Mouse (Mus musculus) lung, embryonic 16.5 days (tissue): ENCODE measurements around the gene Efcab11. TPM values are rescaled to one million over a fixed set of nuclear protein-coding genes. Genes with fewer than 3 reads are reported as not detected.

Experiments
- ATAC-seq: fragments of 200-750 bp; cut with Nextera tagmentation; 2 replicates; pipeline ENCODE4 v1.8.0; 2017; ENCODE audit warnings: low read depth, mild to moderate bottlenecking, moderate library complexity
- H3K27ac ChIP-seq: fragments of 300-500 bp; sonication (generic); 2 replicates; pipeline ENCODE4 v1.5.1; 2014; ENCODE audit warnings: mild to moderate bottlenecking, control low read depth, low read length
- H3K27me3 ChIP-seq: fragments of 300-500 bp; sonication (generic); 2 replicates; pipeline ENCODE4 v1.6.1; 2014; ENCODE audit warnings: low read depth, low read length, mixed read lengths; ENCODE audit not compliant: control insufficient read depth, insufficient read depth
- H3K36me3 ChIP-seq: fragments of 300-500 bp; sonication (generic); 2 replicates; pipeline ENCODE4 v1.6.1; 2014; ENCODE audit warnings: low read length; ENCODE audit not compliant: control insufficient read depth, insufficient read depth
- H3K4me1 ChIP-seq: fragments of 300-500 bp; sonication (generic); replicated peaks from 2 replicates; pipeline ENCODE4 v1.6.1; 2014; ENCODE audit warnings: low read length, mixed read lengths; ENCODE audit not compliant: control insufficient read depth, insufficient read depth
- H3K4me2 ChIP-seq: fragments of 300-500 bp; sonication (generic); 2 replicates; pipeline ENCODE4 v1.6.1; 2014; ENCODE audit warnings: low read depth, low read length, control low read depth
- H3K4me3 ChIP-seq: fragments of 300-500 bp; sonication (generic); 2 replicates; pipeline ENCODE4 v1.5.1; 2014; ENCODE audit warnings: mild to moderate bottlenecking, low read length, control low read depth
- H3K9ac ChIP-seq: fragments of 300-500 bp; sonication (generic); 2 replicates; pipeline ENCODE4 v1.6.1; 2014; ENCODE audit warnings: low read length, control low read depth
- H3K9me3 ChIP-seq: fragments of 300-500 bp; sonication (generic); 2 replicates; pipeline ENCODE4 v1.6.1; 2016; ENCODE audit warnings: low read length; ENCODE audit not compliant: control insufficient read depth
- WGBS: fragments of 180-500 bp; shearing (Covaris S2); extraction: QIAGEN DNeasy Blood & Tissue Kit; methylation state at CpG from one replicate; pipeline ENCODE4 v1.1.7; 2014; 5-methylcytosine and 5-hydroxymethylcytosine counted together
- polyA plus RNA-seq: library from polyadenylated mRNA; unstranded; fragments of >200 nt; fragmentation: Nextera tagmentation; extraction: Ambion mirVana; gene quantifications from 2 replicates; pipeline ENCODE4 v1.2.1, GENCODE M21; 2015

The Efcab11 gene
- polyA plus RNA-seq, 1 experiment from 2014 or later = 19.4 TPM

DNA sequence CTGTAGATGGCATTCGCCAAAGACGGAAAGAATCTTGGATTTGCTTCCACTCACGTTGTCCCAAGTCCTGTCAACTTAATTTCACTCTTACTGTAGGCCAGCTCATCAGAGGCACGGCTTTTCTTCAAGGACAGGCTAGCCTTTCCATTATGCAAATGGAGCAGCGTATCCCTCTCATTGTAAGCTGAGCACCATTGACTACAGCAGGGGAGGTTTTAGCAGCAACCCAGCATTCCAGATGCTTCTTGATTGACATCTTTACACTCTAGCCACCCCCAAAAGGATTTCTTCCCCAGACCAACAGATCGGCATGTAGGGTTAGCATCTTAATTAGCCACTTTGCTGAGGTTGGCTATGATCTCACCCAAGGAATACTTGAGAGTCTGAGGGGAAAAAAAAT is 231.8 kb downstream of the Efcab11 start:
- H3K4me1 ChIP-seq = no peaks in the 10 kb centered on the region
- no peak for ATAC-seq
- no peak overlapping the region for H3K4me3 ChIP-seq
- H3K36me3 ChIP-seq = no peaks in the 10 kb centered on the region
- H3K4me2 ChIP-seq = no peak overlapping the region
- H3K27me3 ChIP-seq = no peaks in the 10 kb centered on the region
- no peak overlapping the region for H3K9ac ChIP-seq
- 65% methylated on average over 6 of the region's 6 CpGs for WGBS
- H3K27ac ChIP-seq = no peak overlapping the region
- no peaks in the 10 kb centered on the region for H3K9me3 ChIP-seq

DNA sequence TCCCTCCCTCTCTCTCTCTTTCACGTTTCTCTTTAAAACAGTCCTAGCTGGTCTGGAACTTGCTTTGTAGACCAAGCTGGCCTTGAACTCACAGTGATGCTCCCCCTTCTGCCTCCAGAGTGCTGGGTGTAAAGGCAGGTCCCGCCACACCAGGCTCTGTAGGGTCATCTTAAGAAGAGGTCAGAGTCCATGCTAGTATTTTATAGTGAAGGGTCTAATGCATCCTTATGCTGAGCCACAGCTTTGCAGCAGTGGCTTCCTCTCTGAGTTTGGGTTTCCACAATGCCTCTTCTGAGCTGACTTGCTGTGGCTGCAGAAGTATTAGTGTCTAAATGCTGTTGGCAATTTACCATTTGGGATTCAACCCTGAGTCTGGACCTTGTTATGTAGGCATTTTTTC is 234.5 kb downstream of the Efcab11 start:
- no peak for ATAC-seq

DNA sequence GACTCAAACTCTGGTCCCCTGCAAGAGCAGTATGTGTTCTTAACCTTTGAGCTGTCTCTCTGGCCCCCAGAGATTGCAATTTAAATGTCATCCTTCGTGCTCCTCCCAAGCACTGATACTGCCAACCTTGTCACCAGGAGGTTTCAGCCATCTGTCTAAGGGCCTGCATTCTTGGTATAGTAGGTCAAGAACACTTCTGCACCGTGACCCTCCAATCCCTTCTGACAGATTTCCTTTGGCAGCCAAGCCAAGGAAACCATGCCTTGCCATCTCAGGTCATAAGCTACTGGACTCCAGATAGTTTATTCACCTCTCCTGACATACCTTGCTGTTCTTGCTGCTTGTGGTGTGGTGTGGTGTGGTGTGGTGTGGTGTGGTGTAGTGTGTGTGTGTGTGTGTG is 235.5 kb downstream of the Efcab11 start:
- H3K4me2 ChIP-seq = no peak overlapping the region
- no peak overlapping the region for H3K27ac ChIP-seq
- H3K27me3 ChIP-seq = no peaks in the 10 kb centered on the region
- H3K9ac ChIP-seq = no peak overlapping the region
- H3K36me3 ChIP-seq = no peaks in the 10 kb centered on the region
- H3K4me1 ChIP-seq = no peaks in the 10 kb centered on the region
- H3K9me3 ChIP-seq = peaks cover 12% of the 10 kb centered on the region
- H3K4me3 ChIP-seq = no peak overlapping the region
- 66% methylated on average over 2 of the region's 2 CpGs for WGBS
- no peak for ATAC-seq

More for the DNA sequence above, 234.5 kb downstream of the Efcab11 start:
- Histone ChIP-seq H3K36me3 (no peaks in the 10 kb centered on the region), H3K27me3 (no peaks in the 10 kb centered on the region), H3K4me2 (no peak overlapping the region), H3K4me3 (no peak overlapping the region), H3K4me1 (no peaks in the 10 kb centered on the region), H3K9me3 (peaks cover 7% of the 10 kb centered on the region), H3K9ac (no peak overlapping the region), H3K27ac (no peak overlapping the region)
- WGBS = 44% methylated on average over 2 of the region's 2 CpGs

GRCm38 (mm10) chr12:99646556-99647354 is 237.5 kb downstream of the Efcab11 start:
- no peak for ATAC-seq
- no peak overlapping the region for H3K4me3 ChIP-seq
- H3K9me3 ChIP-seq = peaks cover 17% of the 10 kb centered on the region
- H3K9ac ChIP-seq = no peak overlapping the region
- H3K27me3 ChIP-seq = no peaks in the 10 kb centered on the region
- WGBS = 84% methylated on average over 11 of the region's 11 CpGs
- H3K36me3 ChIP-seq = no peaks in the 10 kb centered on the region
- H3K4me2 ChIP-seq = no peak overlapping the region
- no peaks in the 10 kb centered on the region for H3K4me1 ChIP-seq
- no peak overlapping the region for H3K27ac ChIP-seq

- Histone ChIP-seq H3K9me3 (peaks cover 17% of the 10 kb centered on the region), H3K4me1 (no peaks in the 10 kb centered on the region; the same call in 1 of the 2 replicates), H3K4me3 (no peak overlapping the region), H3K27me3 (no peaks in the 10 kb centered on the region), H3K36me3 (no peaks in the 10 kb centered on the region), H3K4me2 (no peak overlapping the region), H3K27ac (no peak overlapping the region), H3K9ac (no peak overlapping the region)
- 95% methylated on average over 18 of the region's 18 CpGs for WGBS
- ATAC-seq = peak; percentile 80; the same call in 1 of the 2 replicates
Measured at GRCm38 (mm10) chr12:99645418-99645817, 238.8 kb downstream of the Efcab11 start.

GRCm38 (mm10) chr12:99644966-99645365 is 239.3 kb downstream of the Efcab11 start:
- Histone ChIP-seq H3K9ac (no peak overlapping the region), H3K4me1 (no peaks in the 10 kb centered on the region; the same call in 1 of the 2 replicates), H3K27me3 (no peaks in the 10 kb centered on the region), H3K27ac (no peak overlapping the region), H3K4me2 (no peak overlapping the region), H3K4me3 (no peak overlapping the region), H3K9me3 (peaks cover 17% of the 10 kb centered on the region), H3K36me3 (no peaks in the 10 kb centered on the region)
- peak; percentile 96 for ATAC-seq
- 92% methylated on average over 37 of the region's 37 CpGs for WGBS

Other genes with a start within 250 kb of the Efcab11 start
- gene Tdp1, start 78 bp upstream of the Efcab11 start, polyA plus RNA-seq = 61.2 and 63.5 TPM in 2 replicates
- gene Kcnk13, start 80.1 kb upstream of the Efcab11 start, polyA plus RNA-seq = 4.0 and 4.9 TPM in 2 replicates
- gene Psmc1, start 225.7 kb upstream of the Efcab11 start, polyA plus RNA-seq = 259 and 266 TPM in 2 replicates